Mouse (Mus musculus) heart, postnatal 0 days (tissue): ENCODE measurements at regions not wholly inside any gene's neighbourhood (a gene's known extent, or its start where the extent isn't known, plus 50 kb on each side); places are given as distances from the start of the nearest gene placed in this dataset.

Experiments
- CTCF ChIP-seq: IDR thresholded peaks from 2 replicates; pipeline ENCODE4 v1.5.1; 2016; ENCODE audit warnings: antibody characterized with exemption, control low read depth, low read depth
- EP300 ChIP-seq: IDR thresholded peaks from 2 replicates; pipeline ENCODE4 v1.6.1; 2016; ENCODE audit warnings: antibody characterized with exemption, low read depth

DNA sequence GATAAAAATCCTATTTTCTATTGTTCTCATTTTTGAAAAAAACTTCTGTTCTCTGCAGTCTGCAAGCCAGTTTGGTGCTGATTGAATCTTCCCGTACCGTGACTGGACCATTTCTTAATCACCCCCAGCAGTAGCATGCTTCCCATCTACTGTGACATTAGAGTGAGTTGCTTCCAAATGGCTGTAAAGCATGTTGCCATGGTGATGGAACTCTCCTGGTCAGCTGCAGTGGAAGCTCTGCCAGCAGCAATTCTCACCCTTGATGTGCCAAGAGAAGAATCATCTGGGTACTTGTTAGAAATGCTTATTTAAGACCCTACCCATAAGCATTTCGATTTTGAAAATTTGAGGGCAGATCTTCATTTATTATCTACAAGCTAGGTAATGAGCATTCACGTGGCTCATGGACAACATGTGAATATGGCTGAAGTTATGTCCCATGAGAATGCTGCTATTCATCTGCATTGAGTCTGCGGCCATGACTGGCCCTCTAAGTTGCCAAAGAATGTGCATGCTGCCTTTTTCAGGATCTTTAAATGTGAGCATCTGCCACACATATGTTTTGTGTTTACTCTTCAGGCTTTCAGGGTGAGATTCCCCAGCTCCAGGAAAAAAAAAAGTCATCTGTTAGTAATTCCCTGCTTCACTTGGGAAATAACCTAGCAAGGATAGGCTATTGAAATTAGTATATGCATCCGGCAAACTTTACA is 62.8 kb downstream of the H2al1n start:
- no peak for TF ChIP-seq CTCF
- no peak for TF ChIP-seq EP300
